Mouse (Mus musculus) limb, embryonic 13.5 days (tissue): ENCODE data around the gene Tbc1d17. TPM values are rescaled to one million over a fixed set of nuclear protein-coding genes. Genes with fewer than 3 reads are reported as not detected.

Experiments used
- ATAC-seq: fragments of 200-750 bp; cut with Nextera tagmentation; 2 replicates; pipeline ENCODE4 v1.8.0; 2017; ENCODE audit warnings: low read depth, moderate number of reproducible peaks, moderate TSS enrichment; ENCODE audit not compliant: low FRiP score
- H3K27ac ChIP-seq: fragments of 300-500 bp; sonication (generic); 2 replicates; pipeline ENCODE4 v1.5.1; 2015; ENCODE audit warnings: inconsistent platforms, mild to moderate bottlenecking, moderate library complexity
- H3K27me3 ChIP-seq: fragments of 300-500 bp; sonication (generic); 2 replicates; pipeline ENCODE4 v1.6.1; 2015; ENCODE audit warnings: mild to moderate bottlenecking, inconsistent platforms
- H3K36me3 ChIP-seq: fragments of 300-500 bp; sonication (generic); 2 replicates; pipeline ENCODE4 v1.6.1; 2015; ENCODE audit warnings: inconsistent platforms, mild to moderate bottlenecking, moderate library complexity
- H3K4me1 ChIP-seq: fragments of 300-500 bp; sonication (generic); 2 replicates; pipeline ENCODE4 v1.6.1; 2015; ENCODE audit warnings: inconsistent platforms
- H3K4me2 ChIP-seq: fragments of 300-500 bp; sonication (generic); replicated peaks from 2 replicates; pipeline ENCODE4 v1.6.1; 2015; ENCODE audit warnings: inconsistent platforms, mild to moderate bottlenecking, moderate library complexity
- H3K4me3 ChIP-seq: fragments of 300-500 bp; sonication (generic); 2 replicates; pipeline ENCODE4 v1.5.1; 2015; ENCODE audit warnings: moderate library complexity, mild to moderate bottlenecking, inconsistent platforms
- H3K9ac ChIP-seq: fragments of 300-500 bp; sonication (generic); 2 replicates; pipeline ENCODE4 v1.6.1; 2015; ENCODE audit warnings: mild to moderate bottlenecking, inconsistent platforms
- H3K9me3 ChIP-seq: fragments of 300-500 bp; sonication (generic); 2 replicates; pipeline ENCODE4 v1.6.1; 2016; ENCODE audit warnings: inconsistent platforms
- whole genome bisulfite sequencing: fragments of 180-500 bp; shearing (Covaris S2); methylation state at CpG from one replicate; pipeline ENCODE4 v1.1.7; 2015; 5-methylcytosine and 5-hydroxymethylcytosine counted together
- microRNA counts: library from miRNA; unstranded; fragments of <30 nt; microRNA quantifications from one replicate; lab custom pipeline; 2016
- microRNA-seq: library from miRNA; unstranded; fragments of <30 nt; microRNA quantifications from one replicate; pipeline ENCODE4, GENCODE M21; 2016
- polyA plus RNA-seq: library from polyadenylated mRNA; unstranded; fragments of >200 nt; fragmentation: Nextera tagmentation; extraction: Ambion mirVana; gene quantifications from 2 replicates; pipeline ENCODE4 v1.2.1, GENCODE M21; 2015

The Tbc1d17 gene
- polyA plus RNA-seq, 1 experiment from 2014 or later: 90.5 TPM

DNA sequence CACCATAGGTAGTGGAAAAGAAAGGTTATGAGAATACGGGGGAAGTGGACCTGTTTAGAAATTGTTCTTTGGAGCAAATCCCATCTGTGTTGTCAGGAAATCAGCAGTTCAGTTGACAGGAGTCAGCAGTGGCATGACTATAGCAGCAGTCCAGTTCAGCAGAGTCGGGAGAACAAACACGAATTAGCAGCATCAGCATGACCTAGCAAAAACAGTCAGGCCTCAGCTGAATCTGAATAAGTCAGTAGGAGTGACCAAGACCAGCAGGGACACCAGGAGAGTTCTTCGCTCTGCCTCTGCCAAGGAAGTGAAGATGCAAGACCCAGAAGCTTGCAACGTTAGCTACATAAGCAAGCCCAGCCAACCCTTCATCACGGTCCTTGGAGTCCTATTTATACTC is 56.1 kb downstream of the Tbc1d17 start:
- no peak for ATAC-seq
- Histone ChIP-seq H3K4me2 (no peak overlapping the region), H3K9me3 (peaks cover 5% of the 10 kb centered on the region; the same call in 1 of the 2 replicates), H3K27me3 (no peaks in the 10 kb centered on the region), H3K27ac (no peak overlapping the region), H3K4me1 (no peaks in the 10 kb centered on the region), H3K36me3 (no peaks in the 10 kb centered on the region), H3K4me3 (no peak overlapping the region), H3K9ac (no peak overlapping the region)
- 78% methylated on average over 6 of the region's 6 CpGs for WGBS

DNA sequence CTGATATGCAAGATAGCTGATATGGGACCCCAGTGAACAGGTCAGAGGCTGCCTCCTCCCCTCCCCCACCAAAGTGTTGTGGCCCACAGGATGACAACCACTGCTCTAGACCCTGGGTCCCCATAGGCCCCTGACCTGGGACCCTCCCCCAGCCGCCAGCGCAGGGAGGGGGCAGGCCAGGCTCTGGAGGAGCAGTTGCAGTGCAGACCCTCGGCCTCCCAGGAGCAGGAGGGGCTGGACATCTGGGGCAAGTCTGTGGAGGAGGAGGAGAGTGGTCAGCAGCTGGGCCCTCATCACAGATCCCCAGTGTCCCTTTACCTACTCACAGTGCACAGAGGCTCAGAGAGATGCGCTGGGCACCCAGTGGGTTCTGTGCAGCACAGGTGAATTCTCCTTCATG is 58.8 kb downstream of the Tbc1d17 start:
- ATAC-seq: no peak
- no peaks in the 10 kb centered on the region for H3K27me3 ChIP-seq
- H3K4me3 ChIP-seq: no peak overlapping the region
- no peaks in the 10 kb centered on the region for H3K36me3 ChIP-seq
- H3K9me3 ChIP-seq: peaks cover 5% of the 10 kb centered on the region; the same call in 1 of the 2 replicates
- 51% methylated on average over 4 of the region's 4 CpGs for WGBS
- H3K27ac ChIP-seq: no peak overlapping the region
- no peak overlapping the region for H3K9ac ChIP-seq
- no peaks in the 10 kb centered on the region for H3K4me1 ChIP-seq
- H3K4me2 ChIP-seq: no peak overlapping the region

DNA sequence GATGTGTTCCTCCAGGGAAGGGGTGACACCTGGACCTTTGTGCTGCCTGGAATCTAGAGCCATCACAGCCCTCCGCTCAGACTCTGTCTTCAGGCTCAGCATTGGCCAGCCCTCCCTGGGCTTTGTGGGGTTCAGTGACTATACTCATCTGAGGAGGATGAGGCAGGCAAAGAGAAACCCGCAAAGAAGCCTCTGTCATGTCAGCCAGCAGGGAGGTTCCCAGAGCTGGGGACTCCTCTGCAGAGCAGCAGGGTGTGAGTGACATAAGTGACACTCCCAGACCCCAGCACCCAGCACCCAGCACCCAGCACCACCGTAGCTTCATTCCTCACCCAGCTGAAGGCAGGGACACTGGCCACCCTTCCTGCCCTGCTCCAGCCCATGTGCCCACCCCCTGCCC is 59.3 kb downstream of the Tbc1d17 start:
- no peak overlapping the region for H3K4me3 ChIP-seq
- no peak for ATAC-seq
- H3K36me3 ChIP-seq: no peaks in the 10 kb centered on the region
- no peaks in the 10 kb centered on the region for H3K4me1 ChIP-seq
- peaks cover 5% of the 10 kb centered on the region; the same call in 1 of the 2 replicates for H3K9me3 ChIP-seq
- H3K9ac ChIP-seq: no peak overlapping the region
- no peaks in the 10 kb centered on the region for H3K27me3 ChIP-seq
- whole genome bisulfite sequencing: 65% methylated on average over 3 of the region's 3 CpGs
- no peak overlapping the region for H3K4me2 ChIP-seq
- H3K27ac ChIP-seq: no peak overlapping the region

MicroRNA genes within 50 kb of the gene (microRNA counts, 519-probe panel; counts per million panel counts)
- microRNA mmu-miR-707 (lab: Ali Mortazavi, UCI): not detected

Small RNAs within 50 kb of the gene (microRNA-seq; reads per million reads assigned to microRNA genes)
- gene Mir707: not detected

Other genes with a start within 250 kb of the Tbc1d17 start
- gene Myh14, start 178.2 kb downstream of the Tbc1d17 start, polyA plus RNA-seq: 1.8 and 4.0 TPM in 2 replicates
- gene Izumo2, start 140.3 kb downstream of the Tbc1d17 start, polyA plus RNA-seq: not detected in 2 replicates
- 35.0 and 37.2 TPM in 2 replicates for gene Vrk3, start 100.7 kb downstream of the Tbc1d17 start, polyA plus RNA-seq
- gene Zfp473, start 98.0 kb downstream of the Tbc1d17 start, polyA plus RNA-seq: 1.7 and 1.8 TPM in 2 replicates
- gene Nup62, start 33.0 kb downstream of the Tbc1d17 start, polyA plus RNA-seq: 97.3 and 102 TPM in 2 replicates
- 1.4 and 2.5 TPM in 2 replicates for gene Il4i1, start 32.7 kb downstream of the Tbc1d17 start, polyA plus RNA-seq
- 3.2 and 3.6 TPM in 2 replicates for gene Atf5, start 32.4 kb downstream of the Tbc1d17 start, polyA plus RNA-seq
- 112 and 122 TPM in 2 replicates for gene Akt1s1, start 88 bp downstream of the Tbc1d17 start, polyA plus RNA-seq
- gene Pnkp, start 8.1 kb upstream of the Tbc1d17 start, polyA plus RNA-seq: 33.1 and 33.9 TPM in 2 replicates
- gene Ptov1, start 20.7 kb upstream of the Tbc1d17 start, polyA plus RNA-seq: 502 and 514 TPM in 2 replicates
- gene Med25, start 43.6 kb upstream of the Tbc1d17 start, polyA plus RNA-seq: 118 and 119 TPM in 2 replicates
- 23.0 and 25.8 TPM in 2 replicates for gene Fuz, start 47.0 kb upstream of the Tbc1d17 start, polyA plus RNA-seq
- 76.1 and 81.6 TPM in 2 replicates for gene Ap2a1, start 80.4 kb upstream of the Tbc1d17 start, polyA plus RNA-seq
- gene Tsks, start 94.1 kb upstream of the Tbc1d17 start, polyA plus RNA-seq: 0.23 and 0.25 TPM in 2 replicates
- gene Cpt1c, start 125.8 kb upstream of the Tbc1d17 start, polyA plus RNA-seq: 33.9 and 35.0 TPM in 2 replicates
- 670 and 703 TPM in 2 replicates for gene Prmt1, start 137.5 kb upstream of the Tbc1d17 start, polyA plus RNA-seq
- gene Irf3, start 148.6 kb upstream of the Tbc1d17 start, polyA plus RNA-seq: 94.6 and 96.8 TPM in 2 replicates
- 77.3 and 78.4 TPM in 2 replicates for gene Bcl2l12, start 149.6 kb upstream of the Tbc1d17 start, polyA plus RNA-seq
- gene Scaf1, start 167.3 kb upstream of the Tbc1d17 start, polyA plus RNA-seq: 38.6 and 40.7 TPM in 2 replicates
- gene Rras, start 168.9 kb upstream of the Tbc1d17 start, polyA plus RNA-seq: 27.5 and 29.1 TPM in 2 replicates
- gene Prr12, start 203.8 kb upstream of the Tbc1d17 start, polyA plus RNA-seq: 14.5 and 15.3 TPM in 2 replicates
- 71.2 and 71.4 TPM in 2 replicates for gene Nosip, start 213.3 kb upstream of the Tbc1d17 start, polyA plus RNA-seq
- gene Prrg2, start 213.6 kb upstream of the Tbc1d17 start, polyA plus RNA-seq: 22.3 and 24.5 TPM in 2 replicates
- 462 and 483 TPM in 2 replicates for gene Rcn3, start 243.1 kb upstream of the Tbc1d17 start, polyA plus RNA-seq